Mouse (Mus musculus): ENCODE measurements around the gene Psmg1. TPM values are rescaled to one million over a fixed set of nuclear protein-coding genes. Genes with fewer than 3 reads are reported as not detected.
A peak's percentile ranks its signal among the peaks of the same experiment; 100 is the strongest.
"Not testable (repeated sequence)": the region's sequence is repeated elsewhere in the genome, so short reads cannot be mapped to it uniquely, and the experiment has no call there.

Gene Psmg1
- polyA plus RNA-seq, 1 experiment from 2014 or later: 46.7 TPM

DNA sequence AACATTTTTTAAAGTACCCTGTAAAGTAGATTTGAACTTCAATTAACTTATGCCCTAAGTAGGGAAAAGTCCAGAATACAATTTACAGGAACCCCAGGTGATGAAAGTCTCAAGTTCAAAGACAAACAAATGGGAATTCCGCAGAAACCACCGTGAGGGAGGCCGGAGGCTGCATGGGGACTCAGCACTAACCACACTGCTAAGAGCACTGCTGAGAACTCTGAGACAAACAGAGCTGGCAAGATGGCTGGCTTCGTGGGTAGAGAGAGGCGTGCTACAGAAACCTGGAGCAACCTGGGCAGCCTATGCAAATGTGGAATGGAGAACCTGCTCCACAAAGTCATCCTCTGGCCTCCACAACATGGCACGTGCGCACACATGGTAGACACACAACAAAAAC, 5.4 kb upstream of the Psmg1 start:
- peaks cover 11% of the 10 kb centered on the region for H3K4me1 ChIP-seq (replicated peaks)
- H3K4me2 ChIP-seq: no peak overlapping the region
- WGBS (ENCODE audit: insufficient replicate concordance): 70% methylated on average over 7 of the region's 7 CpGs
- H3K9me3 ChIP-seq (replicated peaks): no peaks in the 10 kb centered on the region
- H3K36me3 ChIP-seq (replicated peaks): peaks cover 13% of the 10 kb centered on the region
- no peak overlapping the region for H3K27ac ChIP-seq (replicated peaks)
- ATAC-seq (ENCODE audit: insufficient read depth): no peak
- H3K9ac ChIP-seq: no peak overlapping the region
- H3K4me3 ChIP-seq (replicated peaks): no peak overlapping the region
- H3K27me3 ChIP-seq: no peaks in the 10 kb centered on the region

DNA sequence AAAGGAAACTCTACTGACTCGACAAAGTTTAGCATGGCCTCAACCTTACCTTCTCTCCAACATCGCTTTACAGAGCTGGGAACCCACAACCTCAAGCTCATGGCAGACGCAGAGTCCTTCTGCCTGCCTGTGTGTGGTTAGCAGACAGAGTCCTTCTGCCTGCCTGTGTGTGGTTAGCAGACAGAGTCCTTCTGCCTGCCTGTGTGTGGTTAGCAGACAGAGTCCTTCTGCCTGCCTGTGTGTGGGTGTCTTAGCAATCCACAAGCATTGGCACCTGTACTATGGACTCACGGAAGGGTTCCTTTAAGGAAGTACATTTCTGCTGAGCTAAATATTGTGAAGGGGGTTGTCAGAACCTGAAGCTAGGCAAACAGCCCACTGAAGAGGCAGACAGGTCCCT, 3.8 kb upstream of the Psmg1 start:
- H3K4me3 ChIP-seq (replicated peaks); H3K9ac ChIP-seq; H3K9me3 ChIP-seq (replicated peaks); H3K4me2 ChIP-seq; ATAC-seq (ENCODE audit: insufficient read depth); H3K27me3 ChIP-seq; H3K36me3 ChIP-seq (replicated peaks); H3K27ac ChIP-seq (replicated peaks): not testable (repeated sequence)
- H3K4me1 ChIP-seq (replicated peaks): peaks cover 18% of the 10 kb centered on the region
- WGBS (ENCODE audit: insufficient replicate concordance): 49% methylated on average over 4 of the region's 4 CpGs

DNA sequence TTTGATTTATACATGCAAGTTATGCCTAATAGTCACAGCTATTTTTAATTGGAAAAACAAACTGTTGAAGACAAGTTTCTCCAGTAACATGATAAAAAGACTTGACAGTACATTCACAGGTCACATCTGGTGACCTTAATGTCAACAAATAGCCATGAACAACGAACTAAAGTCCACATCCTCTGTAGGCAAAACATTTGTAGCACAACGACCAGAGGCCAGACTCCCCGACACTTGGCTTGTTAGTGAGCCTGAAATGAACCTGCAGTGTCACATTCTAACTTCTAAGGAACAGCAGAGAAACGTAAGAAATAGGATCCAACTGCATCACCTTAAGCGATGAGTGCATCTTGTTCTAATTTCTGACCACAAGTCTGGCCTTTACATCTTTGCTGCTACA, 1.8 kb upstream of the Psmg1 start:
- Histone ChIP-seq H3K4me2 (no peak overlapping the region), H3K27me3 (no peaks in the 10 kb centered on the region), H3K4me1 (replicated peaks) (peaks cover 18% of the 10 kb centered on the region), H3K4me3 (replicated peaks) (no peak overlapping the region), H3K36me3 (replicated peaks) (peaks cover 10% of the 10 kb centered on the region), H3K9ac (no peak overlapping the region), H3K9me3 (replicated peaks) (no peaks in the 10 kb centered on the region), H3K27ac (replicated peaks) (no peak overlapping the region)
- 61% methylated on average over 5 of the region's 5 CpGs for WGBS (ENCODE audit: insufficient replicate concordance)
- ATAC-seq (ENCODE audit: insufficient read depth): no peak

DNA sequence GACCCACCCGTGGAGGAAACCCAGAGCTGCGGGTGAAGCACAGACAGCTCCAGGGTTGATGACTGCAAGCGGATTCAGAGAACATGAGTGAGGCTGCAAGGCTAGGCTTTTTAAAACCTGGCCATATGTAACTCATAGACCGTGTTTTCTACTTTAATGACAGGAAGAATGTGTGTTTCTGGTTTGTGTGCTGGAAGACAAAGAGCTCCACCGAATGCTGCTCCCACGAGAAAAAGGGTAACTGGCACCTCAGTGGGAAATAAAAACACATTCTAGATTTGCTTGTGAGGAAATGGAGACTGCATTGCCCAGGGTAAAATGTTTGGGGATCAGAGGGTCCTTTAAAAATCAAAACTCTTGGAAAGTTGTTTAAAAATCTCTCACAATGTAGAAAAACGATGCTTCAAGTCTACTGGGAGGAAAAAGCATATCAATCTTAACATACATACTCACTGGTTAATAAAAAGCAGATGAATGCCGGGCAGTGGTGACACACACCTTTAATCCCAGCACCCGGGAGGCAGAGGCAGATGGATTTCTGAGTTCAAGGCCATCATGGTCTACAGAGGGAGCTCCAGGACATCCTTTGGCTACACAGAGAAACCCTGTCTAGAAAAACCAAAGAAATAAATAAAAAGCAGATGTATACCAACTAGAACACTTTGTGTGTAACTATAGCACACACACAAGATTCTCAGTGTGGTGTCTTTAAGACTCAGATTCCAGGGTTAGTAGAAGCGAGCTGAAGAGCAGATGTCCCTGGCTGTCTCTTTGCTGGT, 551 bp upstream of the Psmg1 start:
- no peaks in the 10 kb centered on the region for H3K9me3 ChIP-seq (replicated peaks)
- H3K9ac ChIP-seq: peak overlapping the region; percentile 78
- 6% methylated on average over 10 of the region's 10 CpGs for WGBS (ENCODE audit: insufficient replicate concordance)
- peak overlapping the region; percentile 90 for H3K4me2 ChIP-seq
- H3K4me3 ChIP-seq (replicated peaks): peak overlapping the region; percentile 87
- no peaks in the 10 kb centered on the region for H3K27me3 ChIP-seq
- ATAC-seq (ENCODE audit: insufficient read depth): no peak
- peaks cover 18% of the 10 kb centered on the region for H3K4me1 ChIP-seq (replicated peaks)
- peak overlapping the region; percentile 69 for H3K27ac ChIP-seq (replicated peaks)
- H3K36me3 ChIP-seq (replicated peaks): peaks cover 21% of the 10 kb centered on the region

DNA sequence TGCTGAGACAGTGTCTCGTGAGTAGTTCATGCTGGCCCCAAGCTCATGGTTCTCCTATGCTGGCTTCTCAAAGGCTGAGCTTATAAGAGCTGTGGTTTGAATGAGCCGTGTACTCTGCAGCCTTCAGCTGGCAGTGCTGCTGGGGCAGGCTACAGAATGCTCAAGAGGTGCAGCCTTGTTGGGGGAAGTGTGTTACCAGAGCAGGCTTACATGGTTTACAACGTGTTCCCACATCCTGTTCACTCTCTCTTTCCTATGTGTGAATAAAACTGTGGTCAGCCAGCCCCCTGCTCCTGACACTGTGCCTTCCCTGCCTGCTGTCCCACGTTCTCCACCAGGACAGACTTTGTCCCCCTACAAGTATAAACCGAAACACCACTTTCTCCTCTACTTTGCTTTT, 5.8 kb downstream of the Psmg1 start:
- Histone ChIP-seq H3K4me3 (replicated peaks) (no peak overlapping the region), H3K9me3 (replicated peaks) (no peaks in the 10 kb centered on the region), H3K36me3 (replicated peaks) (peaks cover 38% of the 10 kb centered on the region)

DNA sequence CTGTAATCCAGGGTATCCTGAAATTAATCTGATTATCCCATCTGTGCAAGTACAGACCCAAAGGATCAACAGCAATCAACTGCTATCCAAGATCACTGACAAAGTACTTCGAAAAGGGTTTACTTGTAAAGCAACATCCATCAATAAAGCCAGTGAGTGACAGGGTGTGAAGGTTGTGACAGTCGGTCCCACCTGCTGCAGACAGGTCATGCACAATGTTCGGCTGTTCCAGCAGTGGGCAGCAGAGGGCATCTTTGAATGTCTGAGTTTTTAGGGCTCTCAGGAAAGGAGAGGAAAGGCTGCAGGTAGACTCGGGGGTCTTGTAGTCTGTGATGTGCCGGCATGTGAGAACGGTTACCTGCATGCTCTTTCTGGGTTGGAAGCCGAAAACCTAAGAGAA, 7.2 kb downstream of the Psmg1 start:
- Histone ChIP-seq H3K9ac (no peak overlapping the region), H3K27ac (replicated peaks) (no peak overlapping the region), H3K4me2 (no peak overlapping the region), H3K4me3 (replicated peaks) (no peak overlapping the region), H3K36me3 (replicated peaks) (peaks cover 34% of the 10 kb centered on the region), H3K27me3 (no peaks in the 10 kb centered on the region), H3K9me3 (replicated peaks) (no peaks in the 10 kb centered on the region), H3K4me1 (replicated peaks) (no peaks in the 10 kb centered on the region)
- WGBS (ENCODE audit: insufficient replicate concordance): 69% methylated on average over 7 of the region's 7 CpGs
- no peak for ATAC-seq (ENCODE audit: insufficient read depth)

More for the DNA sequence above, 5.8 kb downstream of the Psmg1 start:
- Histone ChIP-seq H3K27ac (replicated peaks) (no peak overlapping the region), H3K27me3 (no peaks in the 10 kb centered on the region), H3K4me2 (no peak overlapping the region), H3K9ac (no peak overlapping the region), H3K4me1 (replicated peaks) (peaks cover 3% of the 10 kb centered on the region)
- no peak for ATAC-seq (ENCODE audit: insufficient read depth)
- 46% methylated on average over 5 of the region's 5 CpGs for WGBS (ENCODE audit: insufficient replicate concordance)

DNA sequence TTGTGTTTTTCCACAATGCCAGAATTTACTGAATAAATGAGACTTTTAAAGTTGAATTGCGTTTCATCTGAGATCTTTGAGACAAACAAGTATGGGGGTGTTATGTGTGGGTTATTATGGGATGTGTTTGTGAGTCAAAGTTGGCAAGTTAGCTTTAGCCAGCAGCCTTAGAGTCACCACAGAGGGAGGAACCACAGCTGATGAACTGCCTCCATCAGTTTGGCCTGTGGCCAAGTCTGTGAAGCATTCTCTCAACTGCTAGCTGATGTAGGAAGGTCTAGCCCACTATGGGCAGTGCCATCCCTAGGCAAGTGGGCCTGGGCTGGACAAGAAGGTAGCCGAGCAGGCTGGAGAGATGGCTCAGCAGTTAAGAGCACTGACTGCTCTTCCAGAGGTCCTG, 19.9 kb downstream of the Psmg1 start:
- Histone ChIP-seq H3K4me2 (no peak overlapping the region), H3K4me3 (replicated peaks) (no peak overlapping the region), H3K27me3 (no peaks in the 10 kb centered on the region), H3K36me3 (replicated peaks) (no peaks in the 10 kb centered on the region), H3K4me1 (replicated peaks) (no peaks in the 10 kb centered on the region), H3K9ac (no peak overlapping the region), H3K9me3 (replicated peaks) (no peaks in the 10 kb centered on the region), H3K27ac (replicated peaks) (no peak overlapping the region)
- no peak for ATAC-seq (ENCODE audit: insufficient read depth)
- WGBS (ENCODE audit: insufficient replicate concordance): 62% methylated on average over 2 of the region's 2 CpGs

DNA sequence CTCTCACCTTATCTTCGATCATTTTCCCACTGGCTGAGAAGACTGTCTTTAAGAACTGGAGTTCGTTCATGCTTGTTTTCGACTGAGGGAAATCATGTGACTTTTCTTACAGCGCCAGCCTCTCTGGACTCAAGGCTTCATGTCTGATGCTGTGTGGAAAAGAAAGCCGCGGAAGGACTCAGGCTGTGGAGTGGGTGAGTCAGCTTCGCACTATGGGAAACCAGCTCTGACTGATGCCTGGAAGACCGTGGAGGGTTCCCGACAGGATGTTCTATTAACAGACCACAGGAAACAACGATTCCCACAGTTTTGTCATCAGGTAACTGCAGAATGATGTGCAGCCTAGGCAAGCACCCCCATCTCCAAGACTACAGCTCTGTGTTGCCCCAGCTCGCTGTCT, 23.3 kb downstream of the Psmg1 start:
- H3K4me1 ChIP-seq (replicated peaks): no peaks in the 10 kb centered on the region
- H3K9ac ChIP-seq: no peak overlapping the region
- H3K27me3 ChIP-seq: no peaks in the 10 kb centered on the region
- no peaks in the 10 kb centered on the region for H3K9me3 ChIP-seq (replicated peaks)
- WGBS (ENCODE audit: insufficient replicate concordance): 46% methylated on average over 11 of the region's 11 CpGs
- H3K4me3 ChIP-seq (replicated peaks): no peak overlapping the region
- no peaks in the 10 kb centered on the region for H3K36me3 ChIP-seq (replicated peaks)
- H3K4me2 ChIP-seq: no peak overlapping the region
- no peak overlapping the region for H3K27ac ChIP-seq (replicated peaks)
- ATAC-seq (ENCODE audit: insufficient read depth): no peak

DNA sequence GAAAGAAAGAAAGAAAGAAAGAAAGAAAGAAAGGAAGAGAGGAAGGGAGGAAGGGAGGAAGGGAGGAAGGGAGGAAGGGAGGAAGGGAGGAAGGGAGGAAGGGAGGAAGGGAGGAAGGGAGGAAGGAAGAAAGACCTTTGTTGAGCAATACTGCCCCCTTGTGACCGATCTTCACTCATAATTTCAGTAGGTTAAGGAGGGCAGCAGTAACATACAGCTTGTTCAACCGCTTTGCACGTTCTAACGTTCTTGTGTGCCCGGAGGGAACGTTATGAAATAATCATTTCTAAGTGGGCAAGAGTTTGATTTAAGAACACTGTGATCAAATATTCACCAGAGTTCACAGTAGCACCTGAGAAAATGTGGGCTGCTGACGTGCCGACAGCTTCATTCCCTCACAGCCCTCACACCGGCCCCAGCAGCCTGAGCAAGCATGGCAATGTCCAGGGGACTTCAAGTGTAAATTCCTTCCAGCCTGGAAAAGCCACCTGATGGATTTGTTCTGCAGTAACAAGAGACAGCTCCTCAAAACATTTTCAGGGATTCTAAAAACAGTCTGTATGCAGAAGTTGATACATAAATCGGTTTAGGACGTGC, 26.2 kb downstream of the Psmg1 start:
- no peaks in the 10 kb centered on the region for H3K9me3 ChIP-seq (replicated peaks)
- H3K4me2 ChIP-seq: no peak overlapping the region
- WGBS (ENCODE audit: insufficient replicate concordance): 41% methylated on average over 11 of the region's 11 CpGs
- no peaks in the 10 kb centered on the region for H3K4me1 ChIP-seq (replicated peaks)
- no peak overlapping the region for H3K9ac ChIP-seq
- ATAC-seq (ENCODE audit: insufficient read depth): no peak
- no peaks in the 10 kb centered on the region for H3K27me3 ChIP-seq
- H3K36me3 ChIP-seq (replicated peaks): no peaks in the 10 kb centered on the region
- no peak overlapping the region for H3K4me3 ChIP-seq (replicated peaks)
- H3K27ac ChIP-seq (replicated peaks): no peak overlapping the region

DNA sequence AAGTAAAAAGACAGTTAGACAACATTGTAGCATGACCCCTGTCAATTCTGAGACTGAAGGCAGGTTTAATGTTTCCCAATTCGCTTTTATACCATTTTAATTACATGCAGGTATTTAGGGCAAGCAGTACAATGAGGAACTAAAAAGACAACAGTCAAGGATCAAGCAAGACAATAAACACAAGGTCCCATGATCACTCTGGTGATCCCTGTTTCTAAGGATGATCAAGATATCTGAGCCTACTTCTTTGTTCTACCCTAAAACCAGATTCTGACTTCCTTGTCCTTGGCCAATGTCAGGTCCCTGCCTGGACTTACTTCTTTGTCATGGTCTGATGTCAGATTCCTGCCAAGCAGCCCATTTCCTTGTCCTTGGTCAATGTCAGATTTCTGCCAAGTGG, 29.3 kb downstream of the Psmg1 start:
- not testable (repeated sequence) for H3K4me2 ChIP-seq; H3K27me3 ChIP-seq; H3K4me3 ChIP-seq (replicated peaks); H3K9me3 ChIP-seq (replicated peaks); H3K36me3 ChIP-seq (replicated peaks); H3K9ac ChIP-seq; H3K27ac ChIP-seq (replicated peaks); H3K4me1 ChIP-seq (replicated peaks); ATAC-seq (ENCODE audit: insufficient read depth)
- 29% methylated on average over 1 of the region's 1 CpGs for WGBS (ENCODE audit: insufficient replicate concordance)

DNA sequence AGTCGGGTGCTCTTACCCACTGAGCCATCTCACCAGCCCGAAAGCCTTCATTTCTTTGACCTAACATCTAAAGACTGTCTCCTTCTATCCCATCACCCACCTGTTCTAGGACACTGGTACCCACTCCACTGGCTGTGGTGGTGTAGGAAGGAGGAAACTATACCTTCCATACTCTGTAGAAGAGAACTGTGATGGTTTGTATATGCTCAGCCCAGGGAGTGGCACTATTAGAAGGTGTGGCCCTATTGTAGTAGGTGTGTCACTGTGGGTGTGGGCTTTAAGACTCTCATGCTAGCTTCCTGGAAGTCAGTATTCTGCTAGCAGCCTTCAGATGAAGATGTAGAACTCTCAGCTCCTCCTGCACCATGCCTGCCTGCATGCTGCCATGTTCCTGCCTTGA, 30.1 kb downstream of the Psmg1 start:
- not testable (repeated sequence) for H3K4me1 ChIP-seq (replicated peaks); ATAC-seq (ENCODE audit: insufficient read depth); H3K9me3 ChIP-seq (replicated peaks); H3K9ac ChIP-seq; H3K27me3 ChIP-seq; H3K4me2 ChIP-seq; H3K36me3 ChIP-seq (replicated peaks); H3K27ac ChIP-seq (replicated peaks); H3K4me3 ChIP-seq (replicated peaks)
- WGBS (ENCODE audit: insufficient replicate concordance): 67% methylated on average over 2 of the region's 2 CpGs

DNA sequence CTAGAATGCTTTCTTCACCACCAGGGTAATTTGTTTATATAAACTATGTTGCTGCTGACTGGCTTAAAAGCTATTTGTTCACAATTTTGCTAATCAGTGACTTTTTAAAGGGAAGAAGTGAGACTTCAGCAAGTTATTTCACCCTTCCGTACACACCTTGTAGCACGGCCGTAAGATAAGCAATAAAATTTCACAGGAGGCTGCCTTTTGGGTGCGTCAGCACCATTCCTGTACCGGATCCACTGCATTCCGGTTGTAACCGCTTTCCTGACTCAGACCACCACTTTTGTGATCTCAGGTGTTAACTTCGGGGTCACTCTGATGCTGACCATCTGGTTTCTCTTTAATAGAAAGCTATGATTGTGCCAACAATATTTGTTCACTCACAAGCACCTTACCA, 32.7 kb downstream of the Psmg1 start:
- no peak overlapping the region for H3K4me2 ChIP-seq
- ATAC-seq (ENCODE audit: insufficient read depth): no peak
- H3K9ac ChIP-seq: no peak overlapping the region
- H3K36me3 ChIP-seq (replicated peaks): no peaks in the 10 kb centered on the region
- H3K9me3 ChIP-seq (replicated peaks): no peaks in the 10 kb centered on the region
- H3K27me3 ChIP-seq: no peaks in the 10 kb centered on the region
- H3K4me1 ChIP-seq (replicated peaks): no peaks in the 10 kb centered on the region
- H3K4me3 ChIP-seq (replicated peaks): no peak overlapping the region
- WGBS (ENCODE audit: insufficient replicate concordance): 75% methylated on average over 8 of the region's 8 CpGs
- H3K27ac ChIP-seq (replicated peaks): no peak overlapping the region
